Mouse (Mus musculus) hindbrain, embryonic 16.5 days (tissue): ENCODE data around the gene Stk24. TPM values are rescaled to one million over a fixed set of nuclear protein-coding genes. Genes with fewer than 3 reads are reported as not detected.
A peak's percentile ranks its signal among the peaks of the same experiment; 100 is the strongest.
"Not testable (repeated sequence)": the region's sequence is repeated elsewhere in the genome, so short reads cannot be mapped to it uniquely, and the experiment has no call there.

Experiments used
- ATAC-seq: fragments of 200-750 bp; cut with Nextera tagmentation; 2 replicates; pipeline ENCODE4 v1.8.0; 2017; ENCODE audit warnings: moderate TSS enrichment, moderate library complexity
- H3K27ac ChIP-seq: fragments of 300-500 bp; sonication (generic); 2 replicates; pipeline ENCODE4 v1.5.1; 2014; ENCODE audit warnings: low read depth, mild to moderate bottlenecking, control low read depth, low read length, moderate library complexity
- H3K27me3 ChIP-seq: fragments of 300-500 bp; sonication (generic); replicated peaks from 2 replicates; pipeline ENCODE4 v1.6.1; 2014; ENCODE audit warnings: low read length; ENCODE audit not compliant: control insufficient read depth, insufficient read depth
- H3K36me3 ChIP-seq: fragments of 300-500 bp; sonication (generic); 2 replicates; pipeline ENCODE4 v1.6.1; 2014; ENCODE audit warnings: mild to moderate bottlenecking, low read length, moderate library complexity, mixed read lengths; ENCODE audit not compliant: control insufficient read depth, insufficient read depth
- H3K4me1 ChIP-seq: fragments of 300-500 bp; sonication (generic); 2 replicates; pipeline ENCODE4 v1.6.1; 2014; ENCODE audit warnings: low read depth, low read length; ENCODE audit not compliant: control insufficient read depth, insufficient read depth
- H3K4me2 ChIP-seq: fragments of 300-500 bp; sonication (generic); 2 replicates; pipeline ENCODE4 v1.6.1; 2014; ENCODE audit warnings: mild to moderate bottlenecking, low read length, control low read depth, moderate library complexity
- H3K4me3 ChIP-seq: fragments of 300-500 bp; sonication (generic); 2 replicates; pipeline ENCODE4 v1.5.1; 2014; ENCODE audit warnings: mild to moderate bottlenecking, low read length, control low read depth, moderate library complexity
- H3K9ac ChIP-seq: fragments of 300-500 bp; sonication (generic); 2 replicates; pipeline ENCODE4 v1.6.1; 2014; ENCODE audit warnings: low read depth, mild to moderate bottlenecking, control low read depth, low read length, moderate library complexity
- H3K9me3 ChIP-seq: fragments of 300-500 bp; sonication (generic); 2 replicates; pipeline ENCODE4 v1.6.1; 2014; ENCODE audit warnings: mild to moderate bottlenecking, low read length, moderate library complexity; ENCODE audit not compliant: control insufficient read depth
- WGBS: fragments of 180-500 bp; shearing (Covaris S2); extraction: QIAGEN DNeasy Blood & Tissue Kit; methylation state at CpG from one replicate; pipeline ENCODE4 v1.1.7; 2014; 5-methylcytosine and 5-hydroxymethylcytosine counted together
- polyA plus RNA-seq: library from polyadenylated mRNA; unstranded; fragments of >200 nt; fragmentation: Nextera tagmentation; extraction: Ambion mirVana; gene quantifications from 2 replicates; pipeline ENCODE4 v1.2.1, GENCODE M21; 2015

Gene Stk24
- polyA plus RNA-seq, 1 experiment from 2014 or later = 14.6 TPM

GRCm38 (mm10) chr14:121414635-121415241, 34.9 kb upstream of the Stk24 start:
- H3K9ac ChIP-seq = no peak overlapping the region
- no peak for ATAC-seq
- H3K36me3 ChIP-seq = no peaks in the 10 kb centered on the region
- H3K4me3 ChIP-seq = no peak overlapping the region
- H3K4me2 ChIP-seq = no peak overlapping the region
- no peaks in the 10 kb centered on the region for H3K4me1 ChIP-seq
- H3K27me3 ChIP-seq = no peaks in the 10 kb centered on the region
- 81% methylated on average over 6 of the region's 6 CpGs for WGBS
- no peaks in the 10 kb centered on the region for H3K9me3 ChIP-seq
- no peak overlapping the region for H3K27ac ChIP-seq

GRCm38 (mm10) chr14:121413726-121414125, 33.9 kb upstream of the Stk24 start:
- not testable (repeated sequence) for H3K36me3 ChIP-seq, ATAC-seq, H3K9ac ChIP-seq, H3K4me1 ChIP-seq, H3K9me3 ChIP-seq, H3K4me2 ChIP-seq, H3K4me3 ChIP-seq, H3K27ac ChIP-seq, H3K27me3 ChIP-seq
- WGBS = 100% methylated on average over 1 of the region's 1 CpGs

GRCm38 (mm10) chr14:121408944-121409343, 29.1 kb upstream of the Stk24 start:
- Histone ChIP-seq H3K9ac (no peak overlapping the region), H3K9me3 (no peaks in the 10 kb centered on the region), H3K4me3 (no peak overlapping the region), H3K36me3 (no peaks in the 10 kb centered on the region), H3K27me3 (no peaks in the 10 kb centered on the region), H3K4me2 (no peak overlapping the region), H3K4me1 (no peaks in the 10 kb centered on the region), H3K27ac (no peak overlapping the region)
- 87% methylated on average over 3 of the region's 3 CpGs for WGBS
- ATAC-seq = no peak

GRCm38 (mm10) chr14:121406943-121407342, 27.1 kb upstream of the Stk24 start:
- Histone ChIP-seq H3K36me3 (no peaks in the 10 kb centered on the region), H3K27ac (no peak overlapping the region), H3K4me3 (no peak overlapping the region), H3K9me3 (peaks cover 5% of the 10 kb centered on the region; the same call in 1 of the 2 replicates), H3K9ac (no peak overlapping the region), H3K27me3 (no peaks in the 10 kb centered on the region), H3K4me2 (no peak overlapping the region), H3K4me1 (no peaks in the 10 kb centered on the region)
- 91% methylated on average over 7 of the region's 7 CpGs for WGBS
- no peak for ATAC-seq

GRCm38 (mm10) chr14:121405546-121405945, 25.7 kb upstream of the Stk24 start:
- H3K4me3 ChIP-seq = peak overlapping the region; percentile 15
- H3K4me1 ChIP-seq = no peaks in the 10 kb centered on the region
- WGBS = 54% methylated on average over 15 of the region's 15 CpGs
- H3K9ac ChIP-seq = no peak overlapping the region
- 0 out of 2 replicates have a peak, but pooled peaks have one; percentile 27 for ATAC-seq
- no peak overlapping the region for H3K27ac ChIP-seq
- H3K9me3 ChIP-seq = peaks cover 5% of the 10 kb centered on the region; the same call in 1 of the 2 replicates
- peak overlapping the region; percentile 58 for H3K4me2 ChIP-seq
- H3K27me3 ChIP-seq = no peaks in the 10 kb centered on the region
- no peaks in the 10 kb centered on the region for H3K36me3 ChIP-seq

GRCm38 (mm10) chr14:121405120-121405519, 25.3 kb upstream of the Stk24 start:
- H3K9ac ChIP-seq = no peak overlapping the region
- no peaks in the 10 kb centered on the region for H3K4me1 ChIP-seq
- 44% methylated on average over 12 of the region's 13 CpGs for WGBS
- peaks cover 5% of the 10 kb centered on the region; the same call in 1 of the 2 replicates for H3K9me3 ChIP-seq
- no peaks in the 10 kb centered on the region for H3K27me3 ChIP-seq
- no peaks in the 10 kb centered on the region for H3K36me3 ChIP-seq
- H3K4me3 ChIP-seq = peak overlapping the region; percentile 15
- no peak overlapping the region for H3K27ac ChIP-seq
- peak overlapping the region; percentile 58 for H3K4me2 ChIP-seq
- ATAC-seq = peak; percentile 77

- ATAC-seq = no peak
- Histone ChIP-seq H3K4me2 (no peak overlapping the region), H3K4me1 (no peaks in the 10 kb centered on the region), H3K27ac (no peak overlapping the region), H3K9ac (no peak overlapping the region), H3K27me3 (no peaks in the 10 kb centered on the region), H3K4me3 (no peak overlapping the region), H3K36me3 (no peaks in the 10 kb centered on the region), H3K9me3 (peaks cover 5% of the 10 kb centered on the region; the same call in 1 of the 2 replicates)
- 88% methylated on average over 6 of the region's 6 CpGs for WGBS
These were observed 19.9 kb upstream of the Stk24 start for GRCm38 (mm10) chr14:121399676-121400075.

GRCm38 (mm10) chr14:121397471-121397870, 17.7 kb upstream of the Stk24 start:
- ATAC-seq = no peak
- WGBS = 29% methylated on average over 1 of the region's 1 CpGs
- H3K9ac ChIP-seq = no peak overlapping the region
- H3K9me3 ChIP-seq = 0 out of 2 replicates have a peak, but pooled peaks cover under 1% of the 10 kb centered on the region
- no peaks in the 10 kb centered on the region for H3K36me3 ChIP-seq
- no peak overlapping the region for H3K27ac ChIP-seq
- H3K4me2 ChIP-seq = no peak overlapping the region
- no peaks in the 10 kb centered on the region for H3K27me3 ChIP-seq
- no peak overlapping the region for H3K4me3 ChIP-seq
- H3K4me1 ChIP-seq = no peaks in the 10 kb centered on the region

GRCm38 (mm10) chr14:121395125-121395524, 15.3 kb upstream of the Stk24 start:
- Histone ChIP-seq H3K27ac (no peak overlapping the region), H3K27me3 (no peaks in the 10 kb centered on the region), H3K9me3 (no peaks in the 10 kb centered on the region), H3K4me2 (no peak overlapping the region), H3K4me1 (no peaks in the 10 kb centered on the region), H3K4me3 (no peak overlapping the region), H3K36me3 (no peaks in the 10 kb centered on the region), H3K9ac (no peak overlapping the region)
- 88% methylated on average over 4 of the region's 4 CpGs for WGBS
- no peak for ATAC-seq
